Mouse (Mus musculus) mouse embryonic stem cell (cell line): ENCODE results near the gene AA467197.

ENCODE experiments used
- in situ Hi-C, 2 experiments: fragments of 300-500 bp; cut with MboI; formaldehyde crosslinking; loops; 1 replicate in 1 of 2; 3 replicates in 1 of 2; pipeline ENCODE4 v1.14.3; 2019 to 2020; ENCODE audit warnings: low sequenced_read_pairs in 2 of 2, low pct_unique_long_range_greater_than_20kb in 1 of 2, mixed read lengths in 1 of 2; ENCODE audit not compliant: unreplicated experiment in 1 of 2

Gene AA467197

GRCm38 (mm10) chr2:122636686-122637085 lies at the start of gene AA467197:
TSS of gene AA467197 (plus strand) at chr2:122636986.
- in situ Hi-C loops: loop anchor here in 1 of 2 experiments (10.0 kb wide), 1 partner anchor 118 kb away; no protein-coding TSS in a partner anchor

GRCm38 (mm10) chr2:122587861-122588519 lies 48.8 kb upstream of the AA467197 start:
- in situ Hi-C loops: no loop called here

- in situ Hi-C loops: no loop called here
Observed at GRCm38 (mm10) chr2:122590351-122590750, 46.4 kb upstream of the AA467197 start.

GRCm38 (mm10) chr2:122591213-122591612 lies 45.6 kb upstream of the AA467197 start:
- in situ Hi-C loops: no loop called here

- in situ Hi-C loops: no loop called here
Observed at GRCm38 (mm10) chr2:122595461-122595860, 41.3 kb upstream of the AA467197 start.

- in situ Hi-C loops: no loop called here
Observed at GRCm38 (mm10) chr2:122599736-122600135, 37.0 kb upstream of the AA467197 start.

GRCm38 (mm10) chr2:122601354-122601753 lies 35.4 kb upstream of the AA467197 start:
- in situ Hi-C loops: no loop called here

GRCm38 (mm10) chr2:122605829-122606228 lies 31.0 kb upstream of the AA467197 start:
- in situ Hi-C loops: no loop called here

GRCm38 (mm10) chr2:122608820-122609219 lies 28.0 kb upstream of the AA467197 start:
- in situ Hi-C loops: no loop called here

GRCm38 (mm10) chr2:122610746-122611653 lies 25.8 kb upstream of the AA467197 start, which contains the start of gene Gatm:
TSS of gene Gatm (minus strand) at chr2:122611303.
- in situ Hi-C loops: no loop called here

GRCm38 (mm10) chr2:122611654-122611973 lies 25.2 kb upstream of the AA467197 start:
- in situ Hi-C loops: no loop called here

GRCm38 (mm10) chr2:122616237-122616636 lies 20.5 kb upstream of the AA467197 start:
- in situ Hi-C loops: no loop called here

- in situ Hi-C loops: no loop called here
Observed at GRCm38 (mm10) chr2:122617792-122618191, 19.0 kb upstream of the AA467197 start.

GRCm38 (mm10) chr2:122618719-122619118 lies 18.1 kb upstream of the AA467197 start:
- in situ Hi-C loops: no loop called here

- in situ Hi-C loops: no loop called here
Observed at GRCm38 (mm10) chr2:122621337-122622110, 15.3 kb upstream of the AA467197 start.

- in situ Hi-C loops: no loop called here
Observed at GRCm38 (mm10) chr2:122625930-122626329, 10.9 kb upstream of the AA467197 start.

- in situ Hi-C loops: no loop called here
Observed at GRCm38 (mm10) chr2:122628976-122629375, 7.8 kb upstream of the AA467197 start.

GRCm38 (mm10) chr2:122629871-122630270 lies 6.9 kb upstream of the AA467197 start:
- in situ Hi-C loops: loop anchor here in 1 of 2 experiments (10.0 kb wide), 1 partner anchor 125 kb away; no protein-coding TSS in a partner anchor
